Mouse (Mus musculus): ENCODE measurements around the gene C130074G19Rik. TPM values are rescaled to one million over a fixed set of nuclear protein-coding genes. Genes with fewer than 3 reads are reported as not detected.

Gene C130074G19Rik
- polyA plus RNA-seq, 1 experiment: 0.01 TPM

DNA sequence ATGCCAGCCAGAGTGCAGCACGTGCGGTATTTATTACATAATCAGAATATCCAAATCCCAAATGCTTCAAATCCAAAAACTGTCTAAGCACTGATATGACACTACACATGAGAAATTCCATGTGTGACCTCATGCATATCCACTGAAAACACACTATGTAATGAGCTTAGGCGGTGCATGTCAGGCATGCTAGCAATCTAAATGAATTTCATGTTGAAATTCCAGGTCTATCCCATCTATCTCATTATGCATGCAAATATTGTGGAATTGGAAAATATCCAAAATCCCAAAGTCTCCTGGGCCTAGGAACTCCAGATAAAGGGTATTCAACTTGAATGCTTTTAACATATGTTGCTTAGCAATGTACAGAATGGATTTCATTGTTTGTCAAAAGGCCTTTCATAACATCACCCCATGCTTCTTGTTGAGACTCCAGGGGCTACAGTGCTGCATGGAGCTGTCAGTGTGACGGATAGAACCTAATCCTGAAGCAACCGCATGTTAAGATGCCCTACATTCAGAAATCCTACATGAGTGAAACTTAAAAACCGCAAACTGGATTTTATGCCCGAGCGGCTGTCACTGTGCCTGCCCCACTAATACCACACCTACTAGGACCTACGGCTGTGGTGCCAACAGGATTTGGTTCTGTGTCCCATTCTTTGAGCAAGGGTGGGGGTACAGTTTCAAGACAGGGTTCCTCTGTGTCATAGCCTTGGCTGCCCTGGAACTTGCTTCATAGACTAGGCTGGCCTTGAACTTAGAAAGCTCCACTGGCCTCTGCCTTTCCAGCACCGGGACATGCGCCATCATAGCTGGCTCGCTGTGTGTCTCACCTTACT is 23.1 kb upstream of the C130074G19Rik start:
- TF ChIP-seq POLR2AphosphoS2 (IDR thresholded peaks at IDR 0.05; ENCODE audit: insufficient read length, low read depth) (no peak), MAX (IDR thresholded peaks at IDR 0.05; ENCODE audit: low read depth) (no peak), E2F4 (IDR thresholded peaks at IDR 0.05; ENCODE audit: insufficient read depth) (no peak), POLR2A (IDR thresholded peaks at IDR 0.05; ENCODE audit: insufficient read length, low read depth) (no peak), MYOD1 (IDR thresholded peaks at IDR 0.05; ENCODE audit: control insufficient read depth in 1 of 3, insufficient read length in 2 of 3, low read depth in 2 of 3) (no peak)
- no peak overlapping the region for H3ac ChIP-seq (ENCODE audit: control insufficient read depth, insufficient read length)
- H3K79me2 ChIP-seq (ENCODE audit: control insufficient read depth, insufficient read depth): no peaks in the 10 kb centered on the region
- H3K4me2 ChIP-seq (ENCODE audit: low read depth): no peak overlapping the region
- no peaks in the 10 kb centered on the region for H3K36me3 ChIP-seq (ENCODE audit: control insufficient read depth, insufficient read depth)
- H3K27me3 ChIP-seq (ENCODE audit: control insufficient read depth, insufficient read depth, insufficient read length): peaks cover 3% of the 10 kb centered on the region
- no peak overlapping the region for H3K4me3 ChIP-seq

DNA sequence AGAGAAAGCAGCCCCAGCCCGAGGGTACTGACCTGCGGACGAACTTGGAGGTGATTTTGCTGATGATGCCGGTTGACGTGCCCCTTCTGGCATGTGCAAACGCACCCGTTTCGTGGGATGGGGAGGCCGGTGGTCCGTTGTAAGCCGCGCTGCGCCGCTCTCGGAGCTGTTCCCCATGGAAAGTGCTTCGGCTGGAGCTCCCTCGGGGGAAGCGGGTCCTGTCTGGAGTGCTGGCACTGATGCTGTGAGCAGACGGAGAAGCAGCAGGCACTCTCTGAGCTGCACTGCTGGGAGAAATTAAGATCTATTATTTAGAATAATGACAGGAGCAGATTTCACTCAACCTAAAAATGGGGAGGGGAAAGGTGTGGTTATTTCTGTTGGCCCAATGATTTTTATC is 22.4 kb upstream of the C130074G19Rik start:
- H3K27me3 ChIP-seq (ENCODE audit: control insufficient read depth, insufficient read depth, insufficient read length): peaks cover 6% of the 10 kb centered on the region
- H3ac ChIP-seq (ENCODE audit: control insufficient read depth, insufficient read length): no peak overlapping the region
- H3K4me2 ChIP-seq (ENCODE audit: low read depth): no peak overlapping the region
- no peak overlapping the region for H3K4me3 ChIP-seq
- no peak for TF ChIP-seq MYOG (IDR thresholded peaks at IDR 0.05; ENCODE audit: control insufficient read depth in 1 of 3, insufficient read depth in 1 of 3, insufficient read length in 2 of 3, low read depth in 2 of 3)
- TF ChIP-seq MYOD1 (IDR thresholded peaks at IDR 0.05; ENCODE audit: control insufficient read depth in 1 of 3, insufficient read length in 2 of 3, low read depth in 2 of 3): no peak
- no peak for TF ChIP-seq POLR2A (IDR thresholded peaks at IDR 0.05; ENCODE audit: insufficient read length, low read depth)
- TF ChIP-seq E2F4 (IDR thresholded peaks at IDR 0.05; ENCODE audit: insufficient read depth): no peak
- no peak for TF ChIP-seq MAX (IDR thresholded peaks at IDR 0.05; ENCODE audit: low read depth)
- no peak for TF ChIP-seq REST (IDR thresholded peaks at IDR 0.05; ENCODE audit: insufficient read depth, insufficient read length)
- TF ChIP-seq USF1 (IDR thresholded peaks at IDR 0.05; ENCODE audit: low read depth): no peak
- no peak for TF ChIP-seq TCF12 (IDR thresholded peaks at IDR 0.05; ENCODE audit: insufficient read depth, poor library complexity, severe bottlenecking)
- TF ChIP-seq CEBPB (IDR thresholded peaks at IDR 0.05; ENCODE audit: insufficient read depth, poor library complexity, severe bottlenecking): no peak
- no peak for TF ChIP-seq POLR2AphosphoS2 (IDR thresholded peaks at IDR 0.05; ENCODE audit: insufficient read length, low read depth)
- no peaks in the 10 kb centered on the region for H3K36me3 ChIP-seq (ENCODE audit: control insufficient read depth, insufficient read depth)
- no peaks in the 10 kb centered on the region for H3K79me2 ChIP-seq (ENCODE audit: control insufficient read depth, insufficient read depth)

DNA sequence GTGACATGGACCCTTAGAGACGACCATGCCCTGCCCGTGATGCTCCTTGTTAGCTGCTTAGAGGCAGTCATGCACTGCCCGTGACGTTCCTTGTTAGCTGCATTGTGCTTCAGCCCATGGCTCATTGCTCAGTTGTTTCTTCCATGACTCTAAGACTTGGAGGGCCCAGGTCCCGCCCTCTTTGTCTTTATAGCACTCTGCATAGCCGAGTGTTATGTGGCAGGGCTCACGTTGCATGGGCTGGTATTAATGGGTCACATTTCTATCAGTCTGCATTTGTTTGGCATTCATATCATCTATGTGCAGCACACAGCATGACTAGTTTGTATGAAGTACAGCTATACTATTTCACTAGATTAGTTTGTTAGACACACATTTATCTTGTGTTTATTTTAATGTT is 20.7 kb upstream of the C130074G19Rik start:
- H3K4me2 ChIP-seq (ENCODE audit: low read depth): no peak overlapping the region

DNA sequence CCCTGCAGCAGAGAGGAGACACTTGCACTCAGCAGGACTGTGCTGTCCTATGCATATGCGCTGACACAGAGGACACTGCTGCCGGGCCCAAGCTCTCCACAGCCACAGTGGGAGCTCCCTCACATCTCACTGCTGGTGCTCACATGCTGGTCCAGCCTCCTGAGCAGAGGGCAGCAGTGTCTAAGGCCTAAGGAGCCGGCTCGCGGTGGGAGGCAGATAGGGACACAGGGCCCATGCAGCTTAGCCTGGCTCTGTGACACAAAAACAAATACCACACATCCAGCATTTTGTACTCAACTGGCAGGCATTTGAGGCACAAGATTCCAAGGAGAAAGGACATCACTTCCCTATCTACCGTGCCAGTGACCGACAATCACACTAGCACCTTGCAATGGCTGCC is 19.9 kb upstream of the C130074G19Rik start:
- H3K4me2 ChIP-seq (ENCODE audit: low read depth): no peak overlapping the region
- no peaks in the 10 kb centered on the region for H3K36me3 ChIP-seq (ENCODE audit: control insufficient read depth, insufficient read depth)
- H3K27me3 ChIP-seq (ENCODE audit: control insufficient read depth, insufficient read depth, insufficient read length): peaks cover 12% of the 10 kb centered on the region
- H3K4me3 ChIP-seq: no peak overlapping the region
- TF ChIP-seq MYOG (IDR thresholded peaks at IDR 0.05; ENCODE audit: control insufficient read depth in 1 of 3, insufficient read depth in 1 of 3, insufficient read length in 2 of 3, low read depth in 2 of 3): no peak
- no peak for TF ChIP-seq USF1 (IDR thresholded peaks at IDR 0.05; ENCODE audit: low read depth)
- no peak for TF ChIP-seq TCF12 (IDR thresholded peaks at IDR 0.05; ENCODE audit: insufficient read depth, poor library complexity, severe bottlenecking)
- TF ChIP-seq REST (IDR thresholded peaks at IDR 0.05; ENCODE audit: insufficient read depth, insufficient read length): no peak
- no peak for TF ChIP-seq CEBPB (IDR thresholded peaks at IDR 0.05; ENCODE audit: insufficient read depth, poor library complexity, severe bottlenecking)
- TF ChIP-seq MAX (IDR thresholded peaks at IDR 0.05; ENCODE audit: low read depth): no peak
- no peak for TF ChIP-seq MYOD1 (IDR thresholded peaks at IDR 0.05; ENCODE audit: control insufficient read depth in 1 of 3, insufficient read length in 2 of 3, low read depth in 2 of 3)
- no peak for TF ChIP-seq E2F4 (IDR thresholded peaks at IDR 0.05; ENCODE audit: insufficient read depth)
- no peak for TF ChIP-seq TCF3 (IDR thresholded peaks at IDR 0.05; ENCODE audit: insufficient read length, low read depth)
- TF ChIP-seq POLR2AphosphoS2 (IDR thresholded peaks at IDR 0.05; ENCODE audit: insufficient read length, low read depth): no peak
- TF ChIP-seq SRF (IDR thresholded peaks at IDR 0.05; ENCODE audit: control insufficient read depth, insufficient read length, low read depth): no peak
- no peak for TF ChIP-seq POLR2A (IDR thresholded peaks at IDR 0.05; ENCODE audit: insufficient read length, low read depth)
- H3K79me2 ChIP-seq (ENCODE audit: control insufficient read depth, insufficient read depth): no peaks in the 10 kb centered on the region
- no peak overlapping the region for H3ac ChIP-seq (ENCODE audit: control insufficient read depth, insufficient read length)

More for the DNA sequence above, 20.7 kb upstream of the C130074G19Rik start:
- Histone ChIP-seq H3ac (ENCODE audit: control insufficient read depth, insufficient read length) (no peak overlapping the region), H3K27me3 (ENCODE audit: control insufficient read depth, insufficient read depth, insufficient read length) (peaks cover 12% of the 10 kb centered on the region), H3K79me2 (ENCODE audit: control insufficient read depth, insufficient read depth) (no peaks in the 10 kb centered on the region), H3K4me3 (no peak overlapping the region), H3K36me3 (ENCODE audit: control insufficient read depth, insufficient read depth) (no peaks in the 10 kb centered on the region)
- TF ChIP-seq TCF12 (IDR thresholded peaks at IDR 0.05; ENCODE audit: insufficient read depth, poor library complexity, severe bottlenecking): no peak
- no peak for TF ChIP-seq POLR2A (IDR thresholded peaks at IDR 0.05; ENCODE audit: insufficient read length, low read depth)
- TF ChIP-seq CEBPB (IDR thresholded peaks at IDR 0.05; ENCODE audit: insufficient read depth, poor library complexity, severe bottlenecking): no peak
- TF ChIP-seq MYOD1 (IDR thresholded peaks at IDR 0.05; ENCODE audit: control insufficient read depth in 1 of 3, insufficient read length in 2 of 3, low read depth in 2 of 3): no peak
- TF ChIP-seq TCF3 (IDR thresholded peaks at IDR 0.05; ENCODE audit: insufficient read length, low read depth): no peak
- no peak for TF ChIP-seq REST (IDR thresholded peaks at IDR 0.05; ENCODE audit: insufficient read depth, insufficient read length)

DNA sequence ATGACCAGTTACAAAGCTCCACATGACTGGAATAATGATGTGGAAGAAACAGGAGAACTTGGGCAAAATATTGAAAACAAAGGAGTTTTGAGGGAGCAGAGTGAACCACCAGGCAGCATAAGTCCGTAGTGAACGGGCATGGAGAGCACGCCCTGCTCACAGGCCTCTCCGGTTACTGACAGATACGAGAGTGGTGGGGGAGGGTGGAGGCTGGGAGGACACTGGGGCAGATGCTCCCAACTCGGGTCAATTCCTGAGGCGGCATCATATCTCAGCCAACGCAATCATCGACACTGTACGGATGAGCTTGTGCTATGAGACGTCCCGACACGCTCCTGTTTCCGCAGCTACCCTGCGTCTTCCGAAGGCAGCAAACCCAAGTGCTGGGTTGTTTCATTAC is 14.3 kb upstream of the C130074G19Rik start:
- peaks cover 12% of the 10 kb centered on the region for H3K27me3 ChIP-seq (ENCODE audit: control insufficient read depth, insufficient read depth, insufficient read length)
- no peak for TF ChIP-seq USF1 (IDR thresholded peaks at IDR 0.05; ENCODE audit: low read depth)
- no peak for TF ChIP-seq TCF3 (IDR thresholded peaks at IDR 0.05; ENCODE audit: insufficient read length, low read depth)
- no peak for TF ChIP-seq REST (IDR thresholded peaks at IDR 0.05; ENCODE audit: insufficient read depth, insufficient read length)
- no peak for TF ChIP-seq POLR2A (IDR thresholded peaks at IDR 0.05; ENCODE audit: insufficient read length, low read depth)
- TF ChIP-seq MAX (IDR thresholded peaks at IDR 0.05; ENCODE audit: low read depth): no peak
- TF ChIP-seq MYOG (IDR thresholded peaks at IDR 0.05; ENCODE audit: control insufficient read depth in 1 of 3, insufficient read depth in 1 of 3, insufficient read length in 2 of 3, low read depth in 2 of 3): no peak
- no peak for TF ChIP-seq POLR2AphosphoS2 (IDR thresholded peaks at IDR 0.05; ENCODE audit: insufficient read length, low read depth)
- no peak for TF ChIP-seq CEBPB (IDR thresholded peaks at IDR 0.05; ENCODE audit: insufficient read depth, poor library complexity, severe bottlenecking)
- TF ChIP-seq E2F4 (IDR thresholded peaks at IDR 0.05; ENCODE audit: insufficient read depth): no peak
- TF ChIP-seq SRF (IDR thresholded peaks at IDR 0.05; ENCODE audit: control insufficient read depth, insufficient read length, low read depth): no peak
- no peak for TF ChIP-seq MYOD1 (IDR thresholded peaks at IDR 0.05; ENCODE audit: control insufficient read depth in 1 of 3, insufficient read length in 2 of 3, low read depth in 2 of 3)
- TF ChIP-seq TCF12 (IDR thresholded peaks at IDR 0.05; ENCODE audit: insufficient read depth, poor library complexity, severe bottlenecking): no peak
- no peaks in the 10 kb centered on the region for H3K36me3 ChIP-seq (ENCODE audit: control insufficient read depth, insufficient read depth)
- no peaks in the 10 kb centered on the region for H3K79me2 ChIP-seq (ENCODE audit: control insufficient read depth, insufficient read depth)
- no peak overlapping the region for H3K4me2 ChIP-seq (ENCODE audit: low read depth)
- no peak overlapping the region for H3ac ChIP-seq (ENCODE audit: control insufficient read depth, insufficient read length)
- no peak overlapping the region for H3K4me3 ChIP-seq

All from myocyte (in vitro differentiated cells).